Mouse (Mus musculus) bone marrow, adult 2 months (tissue): ENCODE measurements around the gene Tmem265.

Experiments used
- CTCF ChIP-seq: fragments of 200-500 bp; IDR thresholded peaks from 2 replicates; pipeline ENCODE4 v1.5.1; 2011; ENCODE audit warnings: low read length, control low read depth; ENCODE audit not compliant: control insufficient read depth, insufficient read depth
- POLR2A ChIP-seq: fragments of 200-500 bp; IDR thresholded peaks from 2 replicates; pipeline ENCODE4 v1.6.1; 2011; ENCODE audit warnings: low read depth, mild to moderate bottlenecking, control low read depth, low read length, borderline replicate concordance; ENCODE audit not compliant: control insufficient read depth

DNA sequence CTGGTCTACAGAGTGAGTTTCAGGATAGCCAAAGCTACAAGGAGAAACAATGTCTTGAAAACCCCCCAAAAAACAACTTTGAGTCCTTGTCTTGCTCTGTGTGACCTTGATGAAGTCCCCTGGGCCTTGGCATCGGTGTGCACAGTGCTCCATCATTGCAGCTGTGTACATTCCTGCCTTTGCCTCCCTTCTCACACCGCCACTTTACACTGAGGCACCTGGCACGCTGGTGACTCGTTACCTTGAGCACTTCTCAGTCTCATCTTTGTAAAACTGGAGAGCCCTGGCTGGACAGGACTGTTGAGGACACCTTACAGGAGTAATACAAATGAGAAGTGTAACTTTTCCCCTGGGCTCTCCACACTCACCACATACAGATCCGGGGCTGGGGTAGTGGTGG is 26.0 kb downstream of the Tmem265 start:
- TF ChIP-seq POLR2A (no peak), CTCF (no peak)
